Mouse (Mus musculus): ENCODE results near the gene Slc26a11.

The Slc26a11 gene

DNA sequence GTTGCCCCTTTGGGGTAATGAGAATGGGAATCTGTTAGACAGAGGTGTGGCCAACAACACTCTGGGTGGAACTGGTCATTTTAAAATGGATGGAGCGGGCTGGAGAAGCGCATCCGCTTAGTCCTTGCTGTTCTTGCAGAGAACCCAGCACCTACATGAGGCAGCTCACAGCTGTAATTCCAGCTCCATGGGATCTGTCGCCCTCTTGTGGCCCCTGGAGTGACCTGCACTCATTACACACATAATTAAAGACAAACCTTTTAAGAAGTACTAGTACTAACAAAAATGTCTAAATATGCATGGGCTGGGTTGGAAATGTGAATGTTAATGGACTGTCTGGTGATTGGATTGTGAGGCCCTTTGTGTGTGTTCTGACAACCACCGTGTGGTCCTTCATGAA, 49.3 kb downstream of the Slc26a11 start:
- DNase-seq: no peak

DNA sequence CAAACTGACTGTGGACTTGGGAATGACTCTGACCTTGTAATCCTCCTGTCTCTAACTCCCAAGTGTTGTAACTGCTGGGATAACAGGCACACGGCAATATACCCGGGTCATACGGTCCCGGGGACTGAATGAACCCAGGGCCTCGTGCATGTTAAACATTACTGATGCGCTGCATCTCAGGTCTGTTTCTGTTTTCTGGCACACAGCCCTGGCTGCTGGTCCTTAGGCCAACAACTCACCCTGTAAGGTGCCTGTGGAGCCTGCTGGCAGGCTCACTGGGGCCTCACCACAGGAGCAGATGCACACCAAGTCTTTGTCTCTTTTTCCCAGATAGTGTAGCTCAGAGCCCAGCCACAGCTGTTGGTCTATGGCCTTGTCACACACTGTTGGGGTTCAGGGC, 52.0 kb downstream of the Slc26a11 start:
- DNase-seq: no peak

DNA sequence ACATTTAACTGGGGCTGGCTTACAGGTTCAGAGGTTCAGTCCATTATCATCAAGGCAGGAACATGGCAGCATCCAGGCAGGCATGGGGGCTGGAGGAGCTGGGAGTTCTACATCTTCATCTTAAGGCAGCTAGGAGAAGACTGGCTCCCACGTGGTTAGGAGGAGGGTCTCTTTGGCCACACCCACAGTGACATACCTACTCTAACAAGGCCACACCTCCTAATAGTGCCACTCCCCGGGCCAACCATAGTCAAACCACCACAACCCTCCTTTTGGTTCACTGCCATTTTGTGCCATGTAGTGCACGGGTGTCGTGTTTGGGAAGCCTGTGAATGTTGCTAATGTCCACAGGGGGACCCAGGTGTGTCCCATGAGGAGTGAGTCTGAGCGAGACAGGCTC, 52.6 kb downstream of the Slc26a11 start:
- DNase-seq: no peak

DNA sequence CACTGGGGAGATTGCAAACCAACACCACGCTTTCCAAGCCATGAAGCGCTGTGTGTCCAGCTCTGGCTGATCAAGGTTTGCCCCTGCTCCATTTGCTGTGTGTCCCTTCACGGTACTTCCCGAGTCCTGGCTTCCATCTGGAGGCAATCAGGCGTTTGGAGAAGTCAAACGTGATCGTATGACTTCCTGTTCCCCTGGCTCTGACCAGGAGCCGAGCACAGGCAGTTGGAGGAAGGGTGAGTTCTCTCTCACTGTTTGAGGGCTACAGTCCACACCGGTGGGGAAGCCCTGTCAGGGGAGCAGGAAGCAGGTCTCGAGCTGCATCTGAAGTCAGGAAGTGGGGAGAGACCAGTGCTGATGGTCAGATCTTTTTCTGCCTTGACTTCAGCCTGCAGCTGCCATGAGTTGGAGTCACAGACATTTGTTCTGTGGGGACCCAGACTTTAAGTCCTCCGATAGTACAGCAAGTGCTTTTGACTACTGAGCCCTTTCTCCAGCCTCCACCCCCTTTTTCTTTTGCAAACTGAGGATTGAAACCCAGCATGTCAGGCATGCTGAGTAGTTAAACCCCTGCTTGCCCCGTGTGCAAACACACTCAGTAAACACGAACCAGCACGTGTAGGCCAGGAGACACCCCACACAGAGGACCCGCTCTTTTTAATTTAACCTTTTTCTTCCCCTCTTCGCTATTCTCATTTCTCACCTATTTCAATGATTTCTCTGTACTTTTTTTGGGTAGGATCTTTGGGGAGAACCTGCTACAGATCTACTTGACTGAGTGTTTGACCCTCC, 64.2 kb downstream of the Slc26a11 start:
- no peak for DNase-seq

DNA sequence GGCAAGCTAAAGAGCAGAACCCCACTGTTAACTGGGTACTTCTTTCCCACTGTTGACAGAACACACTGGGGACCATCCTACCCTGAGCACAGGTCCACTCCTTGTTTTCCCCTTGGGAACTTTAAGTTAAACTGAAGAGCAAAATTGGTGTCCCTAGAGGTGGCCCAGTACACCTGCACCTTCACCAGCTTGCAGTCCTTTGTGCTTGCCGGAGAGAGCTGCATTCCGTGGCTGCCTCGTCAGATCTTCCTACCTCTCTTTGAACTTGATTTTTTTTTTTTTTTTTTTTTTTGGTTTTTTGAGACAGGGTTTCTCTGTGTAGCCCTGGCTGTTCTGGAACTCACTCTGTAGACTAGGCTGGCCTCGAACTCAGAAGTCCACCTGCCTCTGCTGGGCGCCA, 65.1 kb downstream of the Slc26a11 start:
- no peak for DNase-seq

DNA sequence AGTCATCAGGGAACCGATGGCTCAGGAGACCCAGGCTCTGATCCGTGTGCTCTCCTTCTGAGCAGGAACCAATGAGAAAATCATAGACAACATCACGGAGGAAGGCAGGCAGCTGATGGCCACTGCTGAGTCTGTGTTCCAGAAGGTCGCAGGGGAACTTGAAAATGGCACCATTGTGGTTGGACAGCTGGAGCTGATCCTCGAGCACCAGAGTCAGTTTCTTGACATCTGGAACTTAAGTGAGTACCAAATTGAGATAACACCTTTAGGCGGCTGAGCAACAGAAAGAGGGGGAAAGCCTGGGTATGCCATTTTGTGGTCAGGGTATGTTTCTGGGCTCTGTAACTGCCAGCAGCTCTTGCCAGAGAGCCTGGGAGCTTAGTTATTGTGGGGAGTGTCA, 72.1 kb downstream of the Slc26a11 start:
- DNase-seq: no peak

DNA sequence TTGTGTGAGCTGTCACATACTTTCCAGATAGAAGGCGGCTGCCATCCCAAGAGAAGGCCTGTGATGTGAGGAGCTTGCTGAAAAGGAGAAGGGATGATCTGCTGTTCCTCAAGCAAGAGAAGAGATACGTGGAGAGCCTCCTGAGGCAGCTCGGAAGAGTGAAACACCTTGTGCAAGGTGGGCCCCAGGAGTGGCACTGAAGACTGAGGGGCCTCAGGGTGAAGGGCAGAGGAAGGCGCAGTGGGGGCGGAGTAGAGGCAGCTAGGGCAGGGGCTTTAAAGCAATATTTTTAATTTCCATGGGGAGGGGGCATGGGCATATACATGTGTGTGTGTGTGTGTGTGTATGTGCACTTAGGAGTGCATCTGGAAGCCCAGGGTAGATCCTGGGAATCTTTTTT, 72.6 kb downstream of the Slc26a11 start:
- no peak for DNase-seq

DNA sequence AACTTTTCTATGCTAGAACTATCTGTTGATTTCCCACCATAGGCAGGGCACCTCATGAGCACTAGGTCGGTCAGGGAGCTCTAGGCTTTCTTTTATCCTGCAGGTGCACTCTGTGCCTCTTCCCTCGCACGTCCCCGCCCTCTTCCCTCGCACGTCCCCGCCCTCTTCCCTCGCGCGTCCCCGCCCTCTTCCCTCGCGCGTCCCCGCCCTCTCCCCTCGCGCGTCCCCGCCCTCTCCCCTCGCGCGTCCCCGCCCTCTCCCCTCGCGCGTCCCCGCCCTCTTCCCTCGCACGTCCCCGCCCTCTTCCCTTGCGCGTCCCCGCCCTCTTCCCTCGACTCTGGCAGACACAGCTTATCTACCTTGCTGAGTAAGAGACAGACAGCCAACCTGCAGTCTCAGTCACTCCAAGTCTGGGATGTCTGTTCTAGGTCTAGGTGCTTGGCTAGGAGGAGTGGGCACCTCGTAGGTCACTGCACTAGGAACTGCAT, 73.3 kb downstream of the Slc26a11 start:
- no peak for DNase-seq

Data from right cerebral cortex, postnatal 14 days (tissue).